Mouse (Mus musculus) heart, embryonic 16.5 days (tissue): ENCODE results near the gene Copz2. TPM values are rescaled to one million over a fixed set of nuclear protein-coding genes. Genes with fewer than 3 reads are reported as not detected.
A peak's percentile ranks its signal among the peaks of the same experiment; 100 is the strongest.

Source experiments
- ATAC-seq: fragments of 200-750 bp; cut with Nextera tagmentation; replicated peaks from 2 replicates; pipeline ENCODE4 v1.8.0; 2017; ENCODE audit warnings: moderate number of reproducible peaks; ENCODE audit not compliant: insufficient read depth, low FRiP score; ENCODE audit errors: extremely low read depth
- H3K27ac ChIP-seq: fragments of 300-500 bp; sonication (generic); 2 replicates; pipeline ENCODE4 v1.5.1; 2014; ENCODE audit warnings: mild to moderate bottlenecking, low read length, control low read depth, moderate library complexity
- H3K27me3 ChIP-seq: fragments of 300-500 bp; sonication (generic); 2 replicates; pipeline ENCODE4 v1.6.1; 2014; ENCODE audit warnings: low read length, mixed read lengths; ENCODE audit not compliant: control insufficient read depth, insufficient read depth
- H3K36me3 ChIP-seq: fragments of 300-500 bp; sonication (generic); 2 replicates; pipeline ENCODE4 v1.6.1; 2014; ENCODE audit not compliant: control insufficient read depth, insufficient read depth
- H3K4me1 ChIP-seq: fragments of 300-500 bp; sonication (generic); 2 replicates; pipeline ENCODE4 v1.6.1; 2014; ENCODE audit warnings: low read length, mixed read lengths; ENCODE audit not compliant: control insufficient read depth, insufficient read depth
- H3K4me2 ChIP-seq: fragments of 300-500 bp; sonication (generic); 2 replicates; pipeline ENCODE4 v1.6.1; 2014; ENCODE audit warnings: low read depth, mild to moderate bottlenecking, control low read depth, low read length
- H3K4me3 ChIP-seq: fragments of 300-500 bp; sonication (generic); 2 replicates; pipeline ENCODE4 v1.5.1; 2014; ENCODE audit warnings: mild to moderate bottlenecking, control low read depth, low read length
- H3K9ac ChIP-seq: fragments of 300-500 bp; sonication (generic); 2 replicates; pipeline ENCODE4 v1.6.1; 2014; ENCODE audit warnings: low read length, control low read depth
- H3K9me3 ChIP-seq: fragments of 300-500 bp; sonication (generic); replicated peaks from 2 replicates; pipeline ENCODE4 v1.6.1; 2016; ENCODE audit warnings: low read length; ENCODE audit not compliant: control insufficient read depth
- WGBS: fragments of 180-500 bp; shearing (Covaris S2); extraction: QIAGEN DNeasy Blood & Tissue Kit; methylation state at CpG from one replicate; pipeline ENCODE4 v1.1.7; 2014; 5-methylcytosine and 5-hydroxymethylcytosine counted together
- polyA plus RNA-seq: library from polyadenylated mRNA; unstranded; fragments of >200 nt; fragmentation: Nextera tagmentation; extraction: Ambion mirVana; gene quantifications from 2 replicates; pipeline ENCODE4 v1.2.1, GENCODE M21; 2015

Copz2 gene
- polyA plus RNA-seq, 1 experiment from 2014 or later: 129 TPM

DNA sequence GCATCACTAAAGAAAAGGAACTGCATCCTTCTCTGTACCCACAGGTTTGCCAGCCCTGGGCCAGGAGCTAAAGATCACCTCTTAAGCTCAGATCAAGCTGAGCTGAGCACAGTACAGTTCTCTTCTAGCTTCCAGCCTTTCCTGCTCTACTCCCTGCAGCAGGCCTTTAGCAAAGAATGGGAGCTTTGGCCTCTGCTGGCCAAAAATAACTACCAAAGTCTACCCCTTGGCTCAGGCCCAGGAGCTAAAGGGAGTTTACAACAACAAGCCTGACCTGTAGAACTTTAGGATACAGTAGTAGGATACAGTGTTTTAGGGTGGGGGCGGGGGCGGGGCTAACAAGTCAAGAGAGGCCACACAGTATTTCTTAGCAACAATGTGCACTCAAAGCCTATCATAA, 23.2 kb upstream of the Copz2 start:
- H3K27me3 ChIP-seq: no peaks in the 10 kb centered on the region
- no peaks in the 10 kb centered on the region for H3K9me3 ChIP-seq
- WGBS: 52% methylated on average over 2 of the region's 2 CpGs
- peak overlapping the region; percentile 44 for H3K4me3 ChIP-seq
- ATAC-seq: no peak
- peak overlapping the region; percentile 95 for H3K27ac ChIP-seq
- peaks cover 56% of the 10 kb centered on the region for H3K4me1 ChIP-seq
- H3K4me2 ChIP-seq: peak overlapping the region; percentile 78
- H3K36me3 ChIP-seq: peaks cover 15% of the 10 kb centered on the region
- H3K9ac ChIP-seq: peak overlapping the region; percentile 95

DNA sequence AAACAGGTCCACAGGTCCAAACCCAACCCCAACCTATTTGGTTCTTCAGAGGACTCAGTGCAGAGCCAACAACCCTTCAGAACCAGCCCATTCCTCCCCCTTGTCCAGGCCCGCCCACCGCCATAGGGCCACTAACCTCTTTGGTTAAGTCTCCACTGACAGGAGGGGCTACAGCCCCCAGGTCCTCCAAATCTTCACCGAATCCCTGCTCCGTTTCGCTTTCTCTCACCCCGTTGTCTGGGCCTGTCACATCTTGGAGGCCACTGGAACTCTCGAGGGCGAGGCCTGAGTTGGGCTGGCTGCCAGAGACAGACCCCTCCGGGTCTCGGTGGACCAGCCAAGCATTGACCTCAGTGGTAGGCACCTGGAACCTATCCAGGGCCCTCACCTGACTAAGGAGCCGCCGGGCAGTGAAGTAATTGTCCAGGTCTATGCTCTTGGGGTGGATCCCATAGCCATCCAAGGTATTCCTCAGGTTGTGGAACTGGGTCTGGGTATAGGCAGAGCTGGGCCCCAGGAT, 22.5 kb upstream of the Copz2 start:
- WGBS: 46% methylated on average over 12 of the region's 12 CpGs
- Histone ChIP-seq H3K27me3 (no peaks in the 10 kb centered on the region), H3K4me2 (peak overlapping the region; percentile 78), H3K27ac (peak overlapping the region; percentile 95), H3K4me3 (peak overlapping the region; percentile 44), H3K9ac (peak overlapping the region; percentile 95), H3K4me1 (peaks cover 56% of the 10 kb centered on the region), H3K36me3 (peaks cover 8% of the 10 kb centered on the region), H3K9me3 (no peaks in the 10 kb centered on the region)
- ATAC-seq: no peak

DNA sequence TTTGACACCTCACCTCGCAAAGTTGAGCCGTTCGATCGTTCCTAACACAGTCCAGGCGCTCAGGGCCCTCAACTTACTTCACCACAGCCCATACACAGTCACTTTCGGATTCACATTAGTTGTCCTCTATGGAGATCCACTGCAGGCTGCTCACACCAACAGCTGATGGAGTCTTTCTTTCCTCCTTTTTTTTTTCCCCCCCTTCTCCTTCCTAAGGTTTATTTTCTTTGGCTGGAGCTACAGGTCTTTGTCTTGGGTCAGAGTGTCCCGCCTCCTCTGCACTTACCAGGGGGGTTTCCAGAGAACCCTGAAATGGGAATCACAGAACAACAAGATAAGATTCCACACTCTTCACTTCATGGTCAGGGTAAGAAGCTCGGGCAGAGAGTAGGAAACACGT, 21.8 kb upstream of the Copz2 start:
- peak overlapping the region; percentile 44 for H3K4me3 ChIP-seq
- ATAC-seq: no peak
- H3K36me3 ChIP-seq: peaks cover 6% of the 10 kb centered on the region
- no peaks in the 10 kb centered on the region for H3K9me3 ChIP-seq
- peak overlapping the region; percentile 95 for H3K27ac ChIP-seq
- peak overlapping the region; percentile 78 for H3K4me2 ChIP-seq
- peaks cover 53% of the 10 kb centered on the region for H3K4me1 ChIP-seq
- H3K9ac ChIP-seq: peak overlapping the region; percentile 95
- no peaks in the 10 kb centered on the region for H3K27me3 ChIP-seq
- 36% methylated on average over 9 of the region's 9 CpGs for WGBS

DNA sequence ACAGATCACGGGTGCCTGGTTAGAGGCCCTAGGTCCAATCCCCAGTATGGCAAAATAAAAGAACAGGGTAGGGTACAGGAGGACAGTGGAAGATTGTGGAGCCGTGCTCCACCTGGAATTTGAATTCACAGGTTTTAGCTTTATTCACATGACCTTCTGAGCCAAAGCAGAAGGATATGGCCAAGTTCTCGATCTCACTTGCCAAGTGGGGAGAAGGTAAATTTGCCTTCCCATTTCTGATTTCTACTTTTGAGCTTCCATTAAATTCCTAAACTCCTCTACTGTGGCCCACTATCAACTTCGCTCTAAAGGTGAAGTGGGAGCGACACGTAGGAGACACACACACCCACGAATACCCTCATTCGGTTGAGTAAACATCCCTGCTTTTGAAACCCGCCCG, 20.8 kb upstream of the Copz2 start:
- H3K4me3 ChIP-seq: peak overlapping the region; percentile 94
- H3K4me1 ChIP-seq: peaks cover 46% of the 10 kb centered on the region
- peak overlapping the region; percentile 78 for H3K4me2 ChIP-seq
- no peaks in the 10 kb centered on the region for H3K9me3 ChIP-seq
- H3K27me3 ChIP-seq: no peaks in the 10 kb centered on the region
- no peak for ATAC-seq
- peak overlapping the region; percentile 100 for H3K27ac ChIP-seq
- peaks cover 6% of the 10 kb centered on the region for H3K36me3 ChIP-seq
- H3K9ac ChIP-seq: peak overlapping the region; percentile 95
- 5% methylated on average over 10 of the region's 10 CpGs for WGBS

DNA sequence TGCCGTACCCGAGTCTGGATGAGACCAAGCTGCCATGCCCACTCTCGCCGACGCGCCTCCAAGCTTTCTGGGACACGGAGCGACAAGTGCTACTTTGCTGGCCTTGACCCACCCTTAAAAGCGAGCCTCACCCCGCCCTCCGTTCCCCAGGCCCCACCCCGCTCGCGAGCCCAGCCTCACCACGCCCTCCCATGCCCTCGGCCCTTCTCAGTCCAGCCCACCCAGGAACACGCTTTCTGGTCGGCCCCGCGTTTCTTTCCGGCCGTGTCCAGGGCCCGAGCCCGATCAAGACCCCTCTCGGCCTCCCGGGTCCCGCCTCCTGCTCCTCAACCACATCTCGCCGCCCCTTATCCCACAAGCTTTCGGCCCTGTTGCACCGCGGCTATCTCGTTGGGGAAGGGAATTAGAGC, 20.3 kb upstream of the Copz2 start:
- peaks cover 6% of the 10 kb centered on the region for H3K36me3 ChIP-seq
- peak overlapping the region; percentile 94 for H3K4me3 ChIP-seq
- no peaks in the 10 kb centered on the region for H3K27me3 ChIP-seq
- H3K9ac ChIP-seq: peak overlapping the region; percentile 95
- ATAC-seq: peak; percentile 71
- peaks cover 43% of the 10 kb centered on the region for H3K4me1 ChIP-seq
- peak overlapping the region; percentile 78 for H3K4me2 ChIP-seq
- under 1% methylated on average over 33 of the region's 33 CpGs for WGBS
- no peaks in the 10 kb centered on the region for H3K9me3 ChIP-seq
- peak overlapping the region; percentile 100 for H3K27ac ChIP-seq

DNA sequence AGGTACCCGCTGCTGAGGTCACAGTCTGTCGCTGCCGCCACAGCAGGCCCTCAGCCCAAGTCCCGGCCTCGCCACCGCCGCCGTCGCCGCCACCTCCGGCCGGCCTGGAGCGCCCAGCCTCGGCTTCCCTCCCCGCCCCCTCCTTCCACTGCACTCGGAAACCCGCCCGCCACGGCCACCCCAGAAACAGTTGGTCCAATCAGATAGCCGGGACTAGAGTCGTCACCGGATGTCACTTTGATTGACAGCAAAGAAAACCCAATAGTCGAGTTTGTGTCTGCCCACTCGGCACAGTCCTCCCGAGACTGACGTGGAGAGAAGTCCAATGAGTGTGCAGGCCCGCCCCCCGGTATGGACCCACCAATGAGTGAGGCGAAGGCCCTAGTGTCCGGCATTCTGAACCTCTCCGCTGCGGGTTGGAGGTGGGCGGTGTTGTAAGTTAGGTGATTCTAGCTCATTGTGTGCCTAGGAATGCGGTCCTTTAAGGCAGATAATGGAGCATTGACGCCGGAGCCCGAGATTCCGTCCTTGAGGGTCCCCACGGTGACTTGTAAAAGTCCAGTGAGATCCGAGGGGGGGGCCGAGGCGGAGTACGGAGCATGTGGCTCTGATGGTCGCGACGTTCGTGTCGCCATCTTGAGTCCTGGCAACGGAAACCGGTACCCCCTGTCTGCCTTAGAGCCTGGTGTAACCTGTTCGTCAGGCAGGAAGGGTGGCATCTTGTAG, 19.7 kb upstream of the Copz2 start, which contains the start of gene Nfe2l1:
Gene Nfe2l1, minus strand, starts transcription at position 156 of the 726 bp plus-strand sequence.
- ATAC-seq: peak; percentile 95
- H3K4me2 ChIP-seq: peak within 1 kb of the TSS; percentile 78
- peaks cover 37% of the 10 kb centered on the region for H3K4me1 ChIP-seq
- H3K27ac ChIP-seq: peak within 1 kb of the TSS; percentile 100
- H3K36me3 ChIP-seq: peaks cover 6% of the 10 kb centered on the region
- H3K9me3 ChIP-seq: no peaks in the 10 kb centered on the region
- no peaks in the 10 kb centered on the region for H3K27me3 ChIP-seq
- H3K4me3 ChIP-seq: peak within 1 kb of the TSS; percentile 94
- under 1% methylated on average over 51 of the region's 51 CpGs for WGBS
- H3K9ac ChIP-seq: peak within 1 kb of the TSS; percentile 95

DNA sequence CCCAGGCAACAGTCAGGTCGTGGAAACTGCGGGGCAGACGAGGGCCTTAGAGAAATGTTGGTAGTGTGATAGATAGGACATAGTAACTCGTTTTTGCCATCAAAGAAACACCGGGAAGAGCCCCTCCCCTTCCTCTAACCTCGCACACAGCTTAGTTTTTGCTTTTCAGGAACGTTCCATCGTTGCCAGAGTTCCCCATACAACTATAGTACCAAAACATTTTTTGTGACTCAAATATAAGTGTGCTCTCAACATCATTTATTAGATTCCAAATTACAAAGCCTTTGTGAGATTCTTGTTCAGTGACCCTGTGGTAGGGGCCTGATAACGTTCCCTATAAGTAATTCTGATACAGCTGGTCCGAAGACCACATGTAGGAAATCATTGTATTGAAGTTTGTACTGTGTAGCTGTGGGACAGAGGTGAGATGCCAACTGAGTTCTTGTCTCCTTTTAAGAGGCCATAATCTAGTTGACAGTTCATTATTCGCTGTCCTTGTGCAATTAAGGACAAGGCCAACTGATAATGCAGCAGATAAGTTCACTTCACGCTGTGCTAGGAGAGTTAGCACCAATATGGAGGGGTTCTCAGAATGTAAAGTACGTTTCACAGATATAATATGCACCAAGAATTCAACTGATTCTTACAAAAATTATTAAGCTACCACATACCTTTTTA, 19.0 kb upstream of the Copz2 start:
- Histone ChIP-seq H3K9me3 (no peaks in the 10 kb centered on the region), H3K9ac (peak overlapping the region; percentile 82), H3K4me3 (peak overlapping the region; percentile 75), H3K27ac (peak overlapping the region; percentile 95), H3K27me3 (no peaks in the 10 kb centered on the region), H3K36me3 (peaks cover 6% of the 10 kb centered on the region), H3K4me2 (peak overlapping the region; percentile 70), H3K4me1 (peaks cover 30% of the 10 kb centered on the region)
- ATAC-seq: no peak
- 15% methylated on average over 13 of the region's 13 CpGs for WGBS

DNA sequence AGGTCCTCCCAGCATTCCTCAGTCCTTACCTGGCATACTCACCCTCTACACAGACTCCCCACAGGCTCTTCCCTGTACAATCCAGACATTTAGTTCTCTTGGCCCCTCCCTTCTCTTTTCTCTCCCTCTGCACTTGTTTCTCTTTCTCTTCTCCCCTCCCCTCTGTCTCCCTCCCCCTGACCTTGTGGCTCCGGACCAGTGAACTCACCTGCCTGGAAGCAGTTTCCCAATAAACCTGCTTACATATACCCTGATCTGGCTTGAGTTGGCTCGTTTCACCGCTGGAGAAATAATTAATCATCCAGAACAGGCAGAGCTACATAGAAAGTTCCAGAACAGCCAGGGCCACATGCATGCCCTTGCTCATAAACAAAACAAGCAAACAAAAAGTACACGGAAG, 18.2 kb upstream of the Copz2 start:
- H3K9ac ChIP-seq: no peak overlapping the region

DNA sequence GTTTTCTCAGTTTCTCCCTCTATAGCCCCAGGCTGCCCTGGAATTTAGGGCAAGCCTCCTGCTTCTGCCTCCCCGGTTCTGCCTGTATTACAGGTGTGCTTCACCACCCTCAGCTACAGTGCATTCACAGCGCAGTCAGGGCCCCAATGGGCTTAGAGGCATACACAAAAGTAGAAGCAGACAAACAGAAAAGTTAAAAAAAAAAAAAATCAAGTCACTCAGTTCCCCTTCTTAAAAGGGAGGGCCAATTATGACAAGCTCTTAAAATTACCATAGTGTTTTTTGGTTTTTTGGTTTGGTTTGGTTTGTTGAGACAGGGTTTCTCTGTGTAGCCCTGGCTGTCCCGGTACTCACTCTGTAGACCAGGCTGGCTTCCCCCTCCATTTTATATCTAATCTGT, 17.1 kb upstream of the Copz2 start:
- H3K9ac ChIP-seq: no peak overlapping the region
- H3K4me3 ChIP-seq: no peak overlapping the region
- ATAC-seq: no peak
- H3K9me3 ChIP-seq: no peaks in the 10 kb centered on the region
- H3K4me2 ChIP-seq: no peak overlapping the region
- H3K4me1 ChIP-seq: peaks cover 11% of the 10 kb centered on the region
- WGBS: 83% methylated on average over 3 of the region's 3 CpGs
- no peaks in the 10 kb centered on the region for H3K36me3 ChIP-seq
- H3K27ac ChIP-seq: no peak overlapping the region
- no peaks in the 10 kb centered on the region for H3K27me3 ChIP-seq

More for the DNA sequence above, 18.2 kb upstream of the Copz2 start:
- Histone ChIP-seq H3K4me2 (no peak overlapping the region), H3K4me3 (no peak overlapping the region), H3K27ac (no peak overlapping the region), H3K36me3 (peaks cover 6% of the 10 kb centered on the region), H3K4me1 (peaks cover 21% of the 10 kb centered on the region), H3K27me3 (no peaks in the 10 kb centered on the region), H3K9me3 (no peaks in the 10 kb centered on the region)
- 75% methylated on average over 4 of the region's 4 CpGs for WGBS
- no peak for ATAC-seq
